Mouse (Mus musculus) spleen, postnatal 4 days (tissue): ENCODE data around the gene Pdrg1.

Source experiments
- DNase-seq, 2 experiments: peaks; one replicate each; pipeline ENCODE4 v3.0.0; 2022; ENCODE audit warnings: low spot score in 2 of 2

The Pdrg1 gene

GRCm38 (mm10) chr2:153031126-153032082, 16.2 kb upstream of the Pdrg1 start, which contains the start of gene Xkr7:
TSS of gene Xkr7 (plus strand) at chr2:153031852.
- no peak for DNase-seq

GRCm38 (mm10) chr2:153030422-153030821, 15.2 kb upstream of the Pdrg1 start:
- DNase-seq = no peak

GRCm38 (mm10) chr2:153027501-153027900, 12.3 kb upstream of the Pdrg1 start:
- no peak for DNase-seq

GRCm38 (mm10) chr2:153026052-153026451, 10.8 kb upstream of the Pdrg1 start:
- DNase-seq = no peak

- no peak for DNase-seq
These were observed 7.6 kb upstream of the Pdrg1 start for GRCm38 (mm10) chr2:153022855-153023254.

- DNase-seq = no peak
These were observed 5.9 kb upstream of the Pdrg1 start for GRCm38 (mm10) chr2:153021163-153021562.

GRCm38 (mm10) chr2:153019355-153019754, 4.1 kb upstream of the Pdrg1 start:
- DNase-seq = no peak

GRCm38 (mm10) chr2:153016786-153017185, 1.6 kb upstream of the Pdrg1 start:
- DNase-seq = no peak

GRCm38 (mm10) chr2:153015804-153016203, 577 bp upstream of the Pdrg1 start:
- no peak for DNase-seq

GRCm38 (mm10) chr2:153013724-153014515, 1.3 kb downstream of the Pdrg1 start:
- no peak for DNase-seq

- no peak for DNase-seq
These were observed 5.8 kb downstream of the Pdrg1 start for GRCm38 (mm10) chr2:153009192-153009973.

- DNase-seq = no peak
These were observed 9.2 kb downstream of the Pdrg1 start for GRCm38 (mm10) chr2:153005981-153006380.

GRCm38 (mm10) chr2:153003681-153004338, 11.4 kb downstream of the Pdrg1 start:
- no peak for DNase-seq

- no peak for DNase-seq
These were observed 12.6 kb downstream of the Pdrg1 start for GRCm38 (mm10) chr2:153002492-153003248.

GRCm38 (mm10) chr2:152997046-152997445, 18.2 kb downstream of the Pdrg1 start:
- no peak for DNase-seq

GRCm38 (mm10) chr2:152991529-152991928, 23.7 kb downstream of the Pdrg1 start:
- no peak for DNase-seq

GRCm38 (mm10) chr2:152985582-152985981, 29.6 kb downstream of the Pdrg1 start:
- no peak for DNase-seq

- no peak for DNase-seq
These were observed 38.2 kb downstream of the Pdrg1 start for GRCm38 (mm10) chr2:152976991-152977390.

- DNase-seq = no peak
These were observed 49.7 kb downstream of the Pdrg1 start for GRCm38 (mm10) chr2:152965555-152965954.

GRCm38 (mm10) chr2:152962091-152962793, 53.0 kb downstream of the Pdrg1 start, which contains the start of gene Ttll9:
TSS of gene Ttll9 (plus strand) at chr2:152962485.
- peak in 1 of 2 experiments; percentile 22 for DNase-seq
